Mouse (Mus musculus) forebrain, embryonic 14.5 days (tissue): ENCODE measurements around the gene Ccdc153. TPM values are rescaled to one million over a fixed set of nuclear protein-coding genes. Genes with fewer than 3 reads are reported as not detected.
A peak's percentile ranks its signal among the peaks of the same experiment; 100 is the strongest.

ENCODE experiments used
- ATAC-seq: fragments of 200-750 bp; cut with Nextera tagmentation; 2 replicates; pipeline ENCODE4 v1.8.0; 2017; ENCODE audit warnings: mild to moderate bottlenecking, moderate library complexity
- DNase-seq: peaks from one replicate; pipeline ENCODE4 v3.0.0-alpha.2; 2015; ENCODE audit warnings: low spot score
- H3K27ac ChIP-seq: fragments of 300-500 bp; sonication (generic); 2 replicates; pipeline ENCODE4 v1.5.1; 2014; ENCODE audit warnings: low read depth, mild to moderate bottlenecking, control low read depth, low read length, moderate library complexity
- H3K27me3 ChIP-seq: fragments of 300-500 bp; sonication (generic); replicated peaks from 2 replicates; pipeline ENCODE4 v1.6.1; 2014; ENCODE audit warnings: low read length, control low read depth, mixed read lengths; ENCODE audit not compliant: control insufficient read depth, insufficient read depth
- H3K36me3 ChIP-seq: fragments of 300-500 bp; sonication (generic); 2 replicates; pipeline ENCODE4 v1.6.1; 2014; ENCODE audit warnings: low read length, control low read depth; ENCODE audit not compliant: control insufficient read depth, insufficient read depth
- H3K4me1 ChIP-seq: fragments of 300-500 bp; sonication (generic); 2 replicates; pipeline ENCODE4 v1.6.1; 2014; ENCODE audit warnings: antibody characterized with exemption, low read length, control low read depth; ENCODE audit not compliant: control insufficient read depth, insufficient read depth
- H3K4me2 ChIP-seq: fragments of 300-500 bp; sonication (generic); 2 replicates; pipeline ENCODE4 v1.6.1; 2014; ENCODE audit warnings: mild to moderate bottlenecking, control low read depth, low read length
- H3K4me3 ChIP-seq: fragments of 300-500 bp; sonication (generic); 2 replicates; pipeline ENCODE4 v1.5.1; 2014; ENCODE audit warnings: low read depth, low read length, control low read depth
- H3K9ac ChIP-seq: fragments of 300-500 bp; sonication (generic); 2 replicates; pipeline ENCODE4 v1.6.1; 2014; ENCODE audit warnings: mild to moderate bottlenecking, low read length, control low read depth, moderate library complexity
- H3K9me3 ChIP-seq: fragments of 300-500 bp; sonication (generic); replicated peaks from 2 replicates; pipeline ENCODE4 v1.6.1; 2016; ENCODE audit warnings: low read length, control low read depth, mixed read lengths; ENCODE audit not compliant: control insufficient read depth
- WGBS: fragments of 180-500 bp; shearing (Covaris S2); extraction: QIAGEN DNeasy Blood & Tissue Kit; methylation state at CpG from one replicate; pipeline ENCODE4 v1.1.7; 2014; 5-methylcytosine and 5-hydroxymethylcytosine counted together
- polyA plus RNA-seq: library from polyadenylated mRNA; unstranded; fragments of >200 nt; fragmentation: Nextera tagmentation; extraction: Ambion mirVana; gene quantifications from 2 replicates; pipeline ENCODE4 v1.2.1, GENCODE M21; 2014

Ccdc153 gene
- polyA plus RNA-seq, 1 experiment from 2014 or later, result not detected

DNA sequence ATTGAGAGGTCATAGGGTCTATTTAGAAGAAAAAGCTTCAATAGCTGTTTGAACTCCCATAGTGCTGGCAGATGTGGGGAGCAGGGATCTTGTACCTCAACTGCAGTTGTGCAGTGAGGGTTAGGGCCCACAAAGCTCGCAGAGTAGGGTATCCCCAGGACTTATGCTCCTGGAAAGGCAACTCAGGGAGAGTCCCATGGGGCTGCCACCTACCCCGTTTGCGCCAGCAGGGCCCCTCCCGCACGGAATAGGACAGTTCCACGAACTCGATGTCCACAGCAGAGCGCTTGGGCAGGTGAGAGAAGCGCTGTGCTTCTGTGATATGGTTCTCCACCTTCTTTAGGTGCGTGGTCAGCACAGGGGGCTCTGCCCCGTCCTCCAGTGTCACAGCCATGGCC, 46.5 kb downstream of the Ccdc153 start:
- peak overlapping the region; percentile 96 for H3K9ac ChIP-seq
- peaks cover 10% of the 10 kb centered on the region for H3K36me3 ChIP-seq
- 4% methylated on average over 11 of the region's 11 CpGs for WGBS
- peak; percentile 15 for ATAC-seq
- peak overlapping the region; percentile 94 for H3K4me2 ChIP-seq
- DNase-seq, result no peak
- peak overlapping the region; percentile 84 for H3K4me3 ChIP-seq
- peak overlapping the region; percentile 63; the same call in 1 of the 2 replicates for H3K27ac ChIP-seq
- H3K27me3 ChIP-seq, result no peaks in the 10 kb centered on the region
- peaks cover 17% of the 10 kb centered on the region for H3K4me1 ChIP-seq
- H3K9me3 ChIP-seq, result no peaks in the 10 kb centered on the region

DNA sequence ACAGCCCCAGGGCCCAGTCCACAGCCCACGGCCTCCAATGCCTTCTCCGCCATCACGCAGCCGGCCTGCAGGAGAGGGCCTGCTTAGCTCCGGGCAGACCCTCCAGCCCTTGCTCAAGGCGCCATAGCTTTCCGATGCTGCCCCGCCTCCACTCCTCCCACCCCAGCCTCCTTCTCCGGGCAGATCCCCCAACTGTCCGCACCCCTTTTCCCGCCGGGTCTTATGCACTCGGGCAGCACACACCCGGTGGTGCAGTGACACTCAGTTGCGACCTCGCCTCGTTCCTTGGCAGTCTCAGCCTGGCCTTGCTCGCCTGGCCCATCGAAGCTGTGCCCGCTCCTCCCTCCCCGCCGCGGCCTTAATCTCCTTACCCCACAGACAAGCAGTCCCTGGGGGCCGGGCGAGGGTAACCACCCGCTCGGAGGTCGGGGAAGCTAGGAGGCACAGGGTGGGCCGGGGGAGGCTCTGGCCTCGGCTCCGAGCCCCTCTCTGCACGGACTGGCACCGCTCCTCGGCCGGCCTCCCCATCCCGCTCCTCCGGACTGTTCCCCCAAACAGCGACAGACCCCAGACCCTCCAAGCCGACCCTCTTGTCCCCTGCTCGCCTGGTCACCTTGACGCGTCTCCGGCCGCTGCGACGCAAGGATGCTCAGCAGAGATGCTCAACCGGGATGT, 47.1 kb downstream of the Ccdc153 start:
- Histone ChIP-seq H3K36me3 (peaks cover 12% of the 10 kb centered on the region), H3K9me3 (no peaks in the 10 kb centered on the region), H3K4me1 (peaks cover 17% of the 10 kb centered on the region), H3K4me2 (peak overlapping the region; percentile 94), H3K27me3 (no peaks in the 10 kb centered on the region), H3K9ac (peak overlapping the region; percentile 96), H3K4me3 (peak overlapping the region; percentile 84), H3K27ac (peak overlapping the region; percentile 63)
- peak; percentile 37 for DNase-seq
- ATAC-seq, result peak; percentile 60
- under 1% methylated on average over 47 of the region's 47 CpGs for WGBS

DNA sequence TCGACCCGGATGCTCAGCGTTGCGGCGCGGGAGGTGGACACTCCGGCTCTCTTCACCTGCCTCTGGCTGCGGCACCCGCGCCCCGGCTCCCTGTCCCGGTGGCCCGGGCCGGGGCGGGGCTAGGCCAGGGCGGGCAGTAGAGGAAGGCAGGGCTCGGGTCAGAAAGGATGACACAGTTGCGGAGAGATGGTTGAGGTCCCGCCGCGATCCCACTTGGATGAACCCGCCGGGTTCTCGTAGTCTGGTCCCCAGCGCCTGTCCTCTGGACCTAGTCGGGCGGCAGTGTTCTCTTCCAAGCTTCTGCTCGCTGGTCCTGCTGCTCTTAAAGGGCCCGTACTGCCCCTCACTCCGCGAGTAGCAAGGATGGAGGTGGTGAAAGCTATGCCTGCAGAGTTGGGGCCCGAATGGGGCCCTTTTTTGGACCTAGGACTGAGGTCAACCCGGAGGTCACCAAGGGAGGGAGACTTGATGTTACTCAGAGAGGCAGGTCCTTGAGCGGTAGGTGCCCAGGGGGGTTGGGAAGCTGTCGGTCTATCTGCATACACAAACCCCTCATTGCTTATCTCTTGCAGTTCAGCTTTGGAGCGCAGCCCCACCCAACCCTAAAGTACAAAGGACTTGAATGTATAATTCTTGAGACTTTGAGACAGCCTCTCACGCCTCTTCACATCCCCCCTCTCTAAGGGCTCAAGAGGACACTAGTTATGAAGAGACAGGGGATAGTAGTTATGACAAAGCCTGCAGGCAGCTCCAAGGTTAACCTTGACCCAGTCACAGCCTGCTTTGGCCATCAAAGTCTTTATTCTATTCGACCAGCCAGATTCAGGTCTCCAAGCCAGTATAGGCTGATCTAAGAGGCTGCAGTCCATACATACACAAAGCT, 47.8 kb downstream of the Ccdc153 start, which contains the start of gene Abcg4:
Abcg4 (minus strand) TSS at position 540 of the 883 bp plus-strand sequence.
- peak within 1 kb of the TSS; percentile 94 for H3K4me2 ChIP-seq
- no peaks in the 10 kb centered on the region for H3K9me3 ChIP-seq
- peaks cover 19% of the 10 kb centered on the region for H3K36me3 ChIP-seq
- H3K27me3 ChIP-seq, result no peaks in the 10 kb centered on the region
- ATAC-seq (peak; percentile 75), DNase-seq (peak; percentile 59)
- H3K9ac ChIP-seq, result peak within 1 kb of the TSS; percentile 96
- H3K27ac ChIP-seq, result peak within 1 kb of the TSS; percentile 63
- H3K4me3 ChIP-seq, result peak within 1 kb of the TSS; percentile 84
- 2% methylated on average over 38 of the region's 38 CpGs for WGBS
- peaks cover 17% of the 10 kb centered on the region for H3K4me1 ChIP-seq

DNA sequence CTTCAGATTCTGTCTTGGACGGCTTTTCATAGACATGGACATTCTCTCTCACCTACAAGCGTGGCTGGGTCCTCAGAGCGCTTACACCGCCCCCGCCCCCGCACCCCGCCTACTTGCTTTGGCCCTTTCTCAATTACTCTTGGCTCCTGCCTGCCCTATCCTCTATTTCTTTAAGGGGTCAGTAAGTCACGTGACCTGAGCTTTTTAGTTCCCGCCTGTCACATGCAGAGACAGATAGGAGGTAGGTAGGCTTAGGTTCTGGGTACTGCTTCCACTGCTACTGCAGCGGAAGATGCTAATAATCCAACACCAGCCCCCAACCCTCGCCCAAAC, 48.4 kb downstream of the Ccdc153 start:
- Histone ChIP-seq H3K4me2 (peak overlapping the region; percentile 94), H3K36me3 (peaks cover 24% of the 10 kb centered on the region), H3K9ac (peak overlapping the region; percentile 96; the same call in 1 of the 2 replicates), H3K4me1 (peaks cover 17% of the 10 kb centered on the region), H3K27me3 (no peaks in the 10 kb centered on the region), H3K27ac (no peak overlapping the region), H3K9me3 (no peaks in the 10 kb centered on the region), H3K4me3 (peak overlapping the region; percentile 84)
- ATAC-seq (no peak), DNase-seq (peak; percentile 16)
- WGBS, result 6% methylated on average over 11 of the region's 11 CpGs

DNA sequence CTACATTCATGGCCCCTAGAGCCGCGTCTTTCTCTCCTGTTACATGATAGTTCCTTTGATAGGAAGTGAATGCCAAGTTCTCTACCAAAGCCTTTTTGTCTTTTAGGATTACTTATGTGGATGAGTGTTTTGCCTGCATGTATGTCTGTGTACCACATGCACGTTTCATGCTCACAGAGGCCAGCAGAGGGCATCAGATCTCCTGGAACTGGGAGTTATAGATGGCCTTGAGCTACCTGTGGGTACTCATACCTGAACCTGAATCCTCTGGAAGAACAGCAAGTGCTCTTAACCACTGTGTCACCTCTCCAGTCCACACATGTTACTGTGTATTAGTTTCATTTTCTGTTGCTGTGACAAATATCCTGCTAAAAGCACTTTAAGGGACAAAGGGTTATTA, 52.0 kb downstream of the Ccdc153 start:
- peaks cover 54% of the 10 kb centered on the region for H3K36me3 ChIP-seq
- no peak for ATAC-seq
- H3K27ac ChIP-seq, result no peak overlapping the region
- peak; percentile 60 for DNase-seq
- H3K4me3 ChIP-seq, result no peak overlapping the region
- H3K27me3 ChIP-seq, result no peaks in the 10 kb centered on the region
- 67% methylated on average over 3 of the region's 3 CpGs for WGBS
- H3K4me1 ChIP-seq, result peaks cover 10% of the 10 kb centered on the region
- no peaks in the 10 kb centered on the region for H3K9me3 ChIP-seq
- no peak overlapping the region for H3K9ac ChIP-seq
- no peak overlapping the region for H3K4me2 ChIP-seq

Other genes starting within 250 kb of the Ccdc153 start
- gene Thy1, start 197.3 kb upstream of the Ccdc153 start, polyA plus RNA-seq, result 3.6 and 5.0 TPM in 2 replicates
- gene Usp2, start 173.7 kb upstream of the Ccdc153 start, polyA plus RNA-seq, result 6.9 and 8.2 TPM in 2 replicates
- 0.31 TPM in 1 of 2 replicates, not detected in the other for gene Mfrp, start 138.9 kb upstream of the Ccdc153 start, polyA plus RNA-seq
- gene C1qtnf5, start 133.4 kb upstream of the Ccdc153 start, polyA plus RNA-seq, result 2.6 and 3.2 TPM in 2 replicates
- gene Gm49380, start 127.2 kb upstream of the Ccdc153 start, polyA plus RNA-seq, result 0.11 and 0.16 TPM in 2 replicates
- gene Rnf26, start 127.2 kb upstream of the Ccdc153 start, polyA plus RNA-seq, result 31.3 and 35.1 TPM in 2 replicates
- gene Mcam, start 106.2 kb upstream of the Ccdc153 start, polyA plus RNA-seq, result 13.2 and 14.1 TPM in 2 replicates
- 13.4 and 17.3 TPM in 2 replicates for gene Cbl, start 6.6 kb upstream of the Ccdc153 start, polyA plus RNA-seq
- 0.32 and 0.52 TPM in 2 replicates for gene Pdzd3, start 10.8 kb downstream of the Ccdc153 start, polyA plus RNA-seq
- 4.6 and 4.8 TPM in 2 replicates for gene Nlrx1, start 27.9 kb downstream of the Ccdc153 start, polyA plus RNA-seq
- gene Abcg4, start 47.9 kb downstream of the Ccdc153 start, polyA plus RNA-seq, result 7.1 and 8.1 TPM in 2 replicates
- gene Hinfp, start 65.0 kb downstream of the Ccdc153 start, polyA plus RNA-seq, result 18.4 and 24.8 TPM in 2 replicates
- gene C2cd2l, start 79.6 kb downstream of the Ccdc153 start, polyA plus RNA-seq, result 16.3 and 22.2 TPM in 2 replicates
- gene Dpagt1, start 85.3 kb downstream of the Ccdc153 start, polyA plus RNA-seq, result 38.2 and 39.7 TPM in 2 replicates
- gene H2afx, start 94.0 kb downstream of the Ccdc153 start, polyA plus RNA-seq, result 215 and 240 TPM in 2 replicates
- gene Hmbs, start 103.6 kb downstream of the Ccdc153 start, polyA plus RNA-seq, result 68.5 and 74.3 TPM in 2 replicates
- gene Vps11, start 121.0 kb downstream of the Ccdc153 start, polyA plus RNA-seq, result 33.3 and 33.8 TPM in 2 replicates
- 17.8 and 27.2 TPM in 2 replicates for gene Hyou1, start 138.8 kb downstream of the Ccdc153 start, polyA plus RNA-seq
- 39.5 and 42.0 TPM in 2 replicates for gene Slc37a4, start 156.2 kb downstream of the Ccdc153 start, polyA plus RNA-seq
- 1,391 and 1,749 TPM in 2 replicates for gene Rps25, start 166.5 kb downstream of the Ccdc153 start, polyA plus RNA-seq
- gene Trappc4, start 166.9 kb downstream of the Ccdc153 start, polyA plus RNA-seq, result 327 and 347 TPM in 2 replicates
- 21.6 and 25.2 TPM in 2 replicates for gene Ccdc84, start 177.9 kb downstream of the Ccdc153 start, polyA plus RNA-seq
- gene Foxr1, start 200.5 kb downstream of the Ccdc153 start, polyA plus RNA-seq, result not detected in 2 replicates
- gene Upk2, start 214.3 kb downstream of the Ccdc153 start, polyA plus RNA-seq, result not detected in 2 replicates
- 9.9 and 13.4 TPM in 2 replicates for gene Bcl9l, start 242.1 kb downstream of the Ccdc153 start, polyA plus RNA-seq